Mouse (Mus musculus) ovary, adult 18-20 months (tissue): ENCODE data around the gene Olfr582.

ENCODE experiments used
- DNase-seq: peaks from one replicate; pipeline ENCODE4 v3.0.0; 2022; ENCODE audit warnings: low spot score, mixed read lengths

Gene Olfr582

DNA sequence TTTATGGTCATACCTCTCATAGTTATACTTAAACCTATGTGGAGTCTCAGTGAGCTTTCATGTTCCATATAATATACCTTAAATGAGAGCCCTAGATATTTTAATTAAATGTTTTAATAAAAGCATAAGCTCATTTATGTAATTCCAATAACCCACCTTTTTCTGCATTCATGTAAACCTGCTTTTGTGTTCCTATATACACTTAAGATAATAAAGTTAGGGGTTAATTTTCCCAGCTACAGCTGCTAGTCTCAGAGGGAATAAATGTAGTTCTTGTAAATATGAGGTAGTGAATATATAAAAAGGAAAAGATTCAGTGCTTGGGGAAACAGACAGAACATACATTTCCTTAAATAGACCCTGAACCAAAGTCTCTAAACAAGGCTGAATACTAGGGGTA is at the start of gene Olfr582:
Olfr582 (plus strand) TSS at position 301 of the 400 bp plus-strand sequence.
- DNase-seq, result no peak

DNA sequence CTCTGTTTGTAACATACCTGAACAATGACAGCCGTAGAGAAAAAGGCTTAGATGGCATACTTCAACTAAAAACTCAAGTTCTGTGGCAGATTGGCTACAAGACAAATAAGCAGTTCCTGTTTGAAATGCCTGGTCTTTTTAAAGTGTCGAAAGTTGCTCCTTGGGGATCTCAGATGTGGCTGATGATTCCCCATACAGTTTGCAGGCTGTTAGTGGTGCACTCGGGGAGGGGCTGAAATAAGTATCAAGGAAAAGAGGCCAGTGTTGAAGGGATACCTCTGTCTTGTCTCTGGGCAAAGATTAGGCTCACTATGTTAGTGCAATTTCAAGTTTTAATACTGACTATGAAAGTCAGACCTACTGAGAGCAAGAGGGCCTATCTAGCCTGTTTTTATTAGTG is 48.6 kb upstream of the Olfr582 start, which contains the start of gene Olfr578:
Olfr578 (minus strand) TSS at position 101 of the 400 bp plus-strand sequence.
- no peak for DNase-seq

DNA sequence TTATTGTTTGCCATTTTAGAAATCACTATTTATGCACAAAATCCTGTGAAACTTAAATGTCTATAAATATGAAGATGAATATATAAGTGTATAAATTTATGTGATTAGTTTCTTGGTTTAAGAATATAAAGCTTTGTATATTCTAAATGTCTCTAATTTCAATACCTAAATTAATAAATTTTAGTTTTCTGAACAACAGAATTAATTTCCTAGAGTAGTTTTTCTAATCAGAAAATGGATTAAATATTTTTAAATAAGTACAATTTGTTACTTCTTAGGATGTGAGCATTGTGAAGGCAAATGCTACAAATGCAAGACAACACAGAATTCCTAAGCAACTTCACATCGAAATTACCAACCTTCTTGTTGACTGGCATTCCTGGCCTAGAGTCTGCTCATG is 13.2 kb downstream of the Olfr582 start, which contains the start of gene Olfr583:
Olfr583 (plus strand) TSS at position 301 of the 400 bp plus-strand sequence.
- no peak for DNase-seq

DNA sequence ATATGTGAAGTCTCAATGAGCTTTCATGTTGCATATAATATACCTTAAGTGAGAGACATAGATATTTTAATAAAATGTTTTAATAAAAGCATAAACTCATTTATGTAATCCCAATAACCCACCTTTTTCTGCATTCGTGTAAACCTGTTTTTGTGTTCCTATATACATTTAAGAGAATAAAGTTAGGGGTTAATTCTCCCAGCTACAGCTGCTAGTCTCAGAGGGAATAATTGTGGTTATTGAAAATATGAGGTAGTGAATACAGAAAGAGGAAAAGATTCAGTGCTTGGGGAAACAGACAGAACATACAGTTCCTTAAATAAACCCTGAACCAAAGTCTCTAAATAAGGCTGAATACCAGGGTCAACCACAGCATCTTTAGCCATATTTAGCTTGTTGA is 43.8 kb downstream of the Olfr582 start, which contains the start of gene Olfr584:
Olfr584 (plus strand) TSS at position 301 of the 400 bp plus-strand sequence.
- DNase-seq, result no peak
